Mouse (Mus musculus) hindbrain, embryonic 11.5 days (tissue): ENCODE measurements around the gene Psg21. TPM values are rescaled to one million over a fixed set of nuclear protein-coding genes. Genes with fewer than 3 reads are reported as not detected.
A peak's percentile ranks its signal among the peaks of the same experiment; 100 is the strongest.
"Not testable (repeated sequence)": the region's sequence is repeated elsewhere in the genome, so short reads cannot be mapped to it uniquely, and the experiment has no call there.

Experiments
- ATAC-seq: fragments of 200-750 bp; cut with Nextera tagmentation; 2 replicates; pipeline ENCODE4 v1.8.0; 2017; ENCODE audit warnings: mild to moderate bottlenecking, moderate TSS enrichment, moderate library complexity; ENCODE audit not compliant: low FRiP score
- DNase-seq: peaks from one replicate; pipeline ENCODE4 v3.0.0-alpha.2; 2015; ENCODE audit warnings: low spot score
- H3K27ac ChIP-seq: fragments of 300-500 bp; sonication (generic); 2 replicates; pipeline ENCODE4 v1.5.1; 2014; ENCODE audit warnings: mild to moderate bottlenecking, low read depth, low read length
- H3K27me3 ChIP-seq: fragments of 300-500 bp; sonication (generic); 2 replicates; pipeline ENCODE4 v1.6.1; 2014; ENCODE audit warnings: mild to moderate bottlenecking, low read length, moderate library complexity, mixed read lengths; ENCODE audit not compliant: control insufficient read depth, insufficient read depth
- H3K36me3 ChIP-seq: fragments of 300-500 bp; sonication (generic); 2 replicates; pipeline ENCODE4 v1.6.1; 2014; ENCODE audit warnings: mild to moderate bottlenecking, low read length, moderate library complexity, mixed read lengths; ENCODE audit not compliant: control insufficient read depth, insufficient read depth
- H3K4me1 ChIP-seq: fragments of 300-500 bp; sonication (generic); replicated peaks from 2 replicates; pipeline ENCODE4 v1.6.1; 2014; ENCODE audit warnings: low read length, mixed read lengths; ENCODE audit not compliant: control insufficient read depth, insufficient read depth
- H3K4me2 ChIP-seq: fragments of 300-500 bp; sonication (generic); replicated peaks from 2 replicates; pipeline ENCODE4 v1.6.1; 2014; ENCODE audit warnings: mild to moderate bottlenecking, low read depth, low read length
- H3K4me3 ChIP-seq: fragments of 300-500 bp; sonication (generic); 2 replicates; pipeline ENCODE4 v1.5.1; 2014; ENCODE audit warnings: low read depth, low read length
- H3K9ac ChIP-seq: fragments of 300-500 bp; sonication (generic); 2 replicates; pipeline ENCODE4 v1.6.1; 2014; ENCODE audit warnings: low read depth, low read length
- H3K9me3 ChIP-seq: fragments of 300-500 bp; sonication (generic); 2 replicates; pipeline ENCODE4 v1.6.1; 2016; ENCODE audit warnings: low read length; ENCODE audit not compliant: control insufficient read depth
- WGBS: fragments of 180-500 bp; shearing (Covaris S2); extraction: QIAGEN DNeasy Blood & Tissue Kit; methylation state at CpG from one replicate; pipeline ENCODE4 v1.1.7; 2014; 5-methylcytosine and 5-hydroxymethylcytosine counted together
- polyA plus RNA-seq: library from polyadenylated mRNA; unstranded; fragments of >200 nt; fragmentation: Nextera tagmentation; extraction: Ambion mirVana; gene quantifications from 2 replicates; pipeline ENCODE4 v1.2.1, GENCODE M21; 2014

The Psg21 gene
- polyA plus RNA-seq: not detected in 2 replicates

DNA sequence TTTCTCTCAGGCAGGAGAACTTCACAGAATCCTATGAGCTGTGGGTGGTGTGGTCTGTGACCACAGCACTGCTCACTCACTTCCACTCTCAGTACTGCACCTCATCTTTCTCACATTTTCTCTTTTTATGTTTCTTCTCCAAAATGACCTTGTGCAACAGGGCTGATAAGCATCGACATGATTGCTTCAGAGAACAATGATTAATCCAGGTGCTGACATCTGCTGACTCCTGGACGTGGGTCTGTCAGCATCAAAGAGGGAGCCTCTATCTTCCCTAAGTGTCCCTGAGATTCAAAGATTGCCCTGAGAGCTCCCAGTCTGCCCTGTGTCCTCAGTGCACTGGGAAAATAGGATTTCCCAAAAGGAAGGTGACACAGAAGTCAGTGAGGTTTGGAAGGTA, at the start of gene Psg21:
Gene Psg21, minus strand, starts transcription at position 101 of the 400 bp plus-strand sequence.
- not testable (repeated sequence) for H3K27me3 ChIP-seq, H3K4me1 ChIP-seq, DNase-seq, H3K4me3 ChIP-seq, H3K9me3 ChIP-seq, H3K4me2 ChIP-seq, H3K27ac ChIP-seq, H3K9ac ChIP-seq, H3K36me3 ChIP-seq, ATAC-seq
- 78% methylated on average over 1 of the region's 2 CpGs for WGBS

DNA sequence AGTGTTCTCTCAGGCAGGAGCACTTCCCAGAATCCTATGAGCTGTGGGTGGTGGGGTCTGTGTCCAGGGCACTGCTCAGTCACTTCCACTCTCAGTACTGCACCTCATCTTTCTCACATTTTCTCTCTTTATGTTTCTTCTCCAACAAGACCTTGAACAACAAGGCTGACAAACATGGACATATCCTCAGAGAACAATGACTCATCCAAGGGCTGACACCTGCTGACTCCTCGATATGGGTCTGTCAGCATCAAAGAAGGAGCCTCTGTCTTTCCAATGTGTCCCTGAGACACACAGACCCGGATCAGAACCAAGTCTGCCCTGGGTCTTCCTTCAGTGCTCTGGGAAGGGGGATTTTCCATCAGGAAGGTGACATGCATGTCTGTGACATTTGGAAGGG, 29.6 kb upstream of the Psg21 start, which contains the start of gene Psg20:
Gene Psg20, minus strand, starts transcription at position 101 of the 400 bp plus-strand sequence.
- ATAC-seq: no peak
- Histone ChIP-seq H3K4me3 (no peak within 1 kb of the TSS), H3K4me2 (no peak within 1 kb of the TSS), H3K27me3 (no peaks in the 10 kb centered on the region), H3K9ac (no peak within 1 kb of the TSS), H3K36me3 (no peaks in the 10 kb centered on the region), H3K4me1 (no peaks in the 10 kb centered on the region), H3K27ac (no peak within 1 kb of the TSS), H3K9me3 (no peaks in the 10 kb centered on the region)
- DNase-seq: no peak
- 70% methylated on average over 2 of the region's 2 CpGs for WGBS

DNA sequence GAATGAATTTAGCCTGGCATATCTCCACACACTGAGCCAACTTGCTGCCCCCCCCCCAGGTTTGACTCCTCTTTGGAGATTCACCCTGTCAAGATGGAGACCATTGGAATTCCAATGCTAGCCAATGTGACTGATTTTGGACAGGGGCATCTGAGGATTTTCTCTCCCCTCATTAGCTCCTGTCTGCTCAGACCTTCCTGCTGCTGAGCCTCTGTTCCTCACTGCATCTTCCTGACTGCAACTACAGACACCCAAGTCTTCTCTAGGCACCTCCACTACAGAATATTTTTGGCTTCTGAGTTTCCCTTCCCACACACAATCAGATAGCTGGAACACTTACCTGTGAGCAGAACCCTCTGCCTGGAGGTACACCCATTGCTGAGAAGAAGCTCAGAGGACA, 29.1 kb upstream of the Psg21 start:
- Histone ChIP-seq H3K9me3 (no peaks in the 10 kb centered on the region), H3K4me1 (no peaks in the 10 kb centered on the region), H3K27ac (no peak overlapping the region), H3K36me3 (no peaks in the 10 kb centered on the region), H3K4me3 (no peak overlapping the region), H3K4me2 (no peak overlapping the region), H3K27me3 (no peaks in the 10 kb centered on the region), H3K9ac (no peak overlapping the region)
- no peak for DNase-seq
- no peak for ATAC-seq

DNA sequence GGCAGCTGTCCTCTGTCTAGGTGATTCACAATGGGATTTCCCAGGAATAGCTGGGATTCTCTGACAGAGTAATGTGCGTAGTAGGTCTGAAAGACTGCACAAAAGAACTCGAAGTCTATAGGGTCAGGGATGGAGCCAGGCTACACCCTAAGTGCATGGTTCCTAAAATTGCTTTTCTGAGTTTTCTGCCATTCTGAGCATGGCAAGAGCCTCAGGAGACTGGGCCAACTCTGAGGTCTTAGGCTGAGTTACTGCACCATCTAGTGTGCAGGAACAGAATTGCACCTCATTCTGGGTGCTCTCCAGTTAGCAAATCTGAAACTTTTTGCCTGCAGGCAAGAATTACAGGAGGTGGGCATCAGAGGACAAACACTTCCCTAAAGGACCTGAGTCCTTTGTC, 23.2 kb upstream of the Psg21 start:
- Histone ChIP-seq H3K9me3 (no peaks in the 10 kb centered on the region), H3K4me3 (no peak overlapping the region), H3K27me3 (no peaks in the 10 kb centered on the region), H3K36me3 (no peaks in the 10 kb centered on the region), H3K9ac (no peak overlapping the region), H3K4me2 (no peak overlapping the region), H3K4me1 (no peaks in the 10 kb centered on the region), H3K27ac (no peak overlapping the region)
- 55% methylated on average over 2 of the region's 2 CpGs for WGBS
- ATAC-seq (0 out of 2 replicates have a peak, but pooled peaks have one; percentile 12), DNase-seq (peak; percentile 54)

DNA sequence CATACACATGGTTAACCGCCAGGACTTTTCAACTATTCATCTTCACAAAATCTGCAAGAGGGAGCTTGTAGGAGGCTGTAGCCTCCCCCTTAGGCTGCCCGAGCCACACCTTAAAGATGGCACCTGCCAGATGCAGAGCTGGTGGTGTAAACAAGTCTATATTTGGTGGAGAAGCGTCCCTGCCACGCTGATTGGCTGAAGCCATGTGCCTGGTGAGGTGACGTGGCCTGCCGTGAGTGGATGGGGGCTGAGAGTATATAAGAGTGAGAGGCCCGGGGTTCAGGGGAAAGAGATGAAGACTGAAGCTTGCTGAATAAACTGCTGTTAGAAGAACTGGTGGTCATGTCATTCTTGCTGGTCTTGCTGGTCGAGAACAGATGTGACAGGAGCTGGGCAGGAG, 29.6 kb downstream of the Psg21 start:
- not testable (repeated sequence) for H3K4me1 ChIP-seq, H3K9me3 ChIP-seq, H3K27me3 ChIP-seq, DNase-seq, H3K4me3 ChIP-seq, ATAC-seq, H3K27ac ChIP-seq, H3K4me2 ChIP-seq, H3K9ac ChIP-seq, H3K36me3 ChIP-seq
- 83% methylated on average over 8 of the region's 8 CpGs for WGBS

DNA sequence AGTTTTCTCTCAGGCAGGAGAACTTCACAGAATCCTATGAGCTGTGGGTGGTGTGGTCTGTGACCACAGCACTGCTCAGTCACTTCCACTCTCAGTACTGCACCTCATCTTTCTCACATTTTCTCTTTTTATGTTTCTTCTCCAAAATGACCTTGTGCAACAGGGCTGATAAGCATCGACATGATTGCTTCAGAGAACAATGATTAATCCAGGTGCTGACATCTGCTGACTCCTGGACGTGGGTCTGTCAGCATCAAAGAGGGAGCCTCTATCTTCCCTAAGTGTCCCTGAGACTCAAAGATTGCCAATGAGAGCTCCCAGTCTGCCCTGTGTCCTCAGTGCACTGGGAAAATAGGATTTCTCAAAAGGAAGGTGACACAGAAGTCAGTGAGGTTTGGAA, 40.1 kb downstream of the Psg21 start, which contains the start of gene Psg23:
Gene Psg23, minus strand, starts transcription at position 101 of the 400 bp plus-strand sequence.
- DNase-seq, ATAC-seq, H3K27me3 ChIP-seq, H3K36me3 ChIP-seq, H3K27ac ChIP-seq, H3K9me3 ChIP-seq, H3K9ac ChIP-seq, H3K4me2 ChIP-seq, H3K4me1 ChIP-seq, H3K4me3 ChIP-seq: not testable (repeated sequence)
- WGBS: 78% methylated on average over 1 of the region's 2 CpGs

Other genes with a start within 250 kb of the Psg21 start
- not detected in 2 replicates for gene Psg28, start 224.7 kb downstream of the Psg21 start, polyA plus RNA-seq
- gene Psg26, start 172.5 kb downstream of the Psg21 start, polyA plus RNA-seq: not detected in 2 replicates
- gene Psg25, start 124.5 kb downstream of the Psg21 start, polyA plus RNA-seq: not detected in 2 replicates
- not detected in 2 replicates for gene Psg27, start 89.4 kb downstream of the Psg21 start, polyA plus RNA-seq
- gene Psg23, start 40.2 kb downstream of the Psg21 start, polyA plus RNA-seq: not detected in 2 replicates
- not detected in 2 replicates for gene Psg20, start 29.5 kb upstream of the Psg21 start, polyA plus RNA-seq
- not detected in 2 replicates for gene Psg22, start 61.4 kb upstream of the Psg21 start, polyA plus RNA-seq
- gene Psg19, start 141.8 kb upstream of the Psg21 start, polyA plus RNA-seq: not detected in 2 replicates
- gene Psg17, start 164.9 kb upstream of the Psg21 start, polyA plus RNA-seq: not detected in 2 replicates
- gene Mill2, start 183.2 kb upstream of the Psg21 start, polyA plus RNA-seq: 0.13 and 0.48 TPM in 2 replicates
- gene Pglyrp1, start 214.6 kb upstream of the Psg21 start, polyA plus RNA-seq: 2.8 and 2.9 TPM in 2 replicates